Mouse (Mus musculus) monocyte, adult 2 months (primary cell): ENCODE results near the gene 9130213A22Rik.
"Not testable (repeated sequence)": the region's sequence is repeated elsewhere in the genome, so short reads cannot be mapped to it uniquely, and the experiment has no call there.

Experiments
- DNase-seq, 2 experiments: peaks; one replicate each; pipeline ENCODE4 v3.0.0; 2022; ENCODE audit warnings: low spot score in 2 of 2, low read depth in 1 of 2

The 9130213A22Rik gene

DNA sequence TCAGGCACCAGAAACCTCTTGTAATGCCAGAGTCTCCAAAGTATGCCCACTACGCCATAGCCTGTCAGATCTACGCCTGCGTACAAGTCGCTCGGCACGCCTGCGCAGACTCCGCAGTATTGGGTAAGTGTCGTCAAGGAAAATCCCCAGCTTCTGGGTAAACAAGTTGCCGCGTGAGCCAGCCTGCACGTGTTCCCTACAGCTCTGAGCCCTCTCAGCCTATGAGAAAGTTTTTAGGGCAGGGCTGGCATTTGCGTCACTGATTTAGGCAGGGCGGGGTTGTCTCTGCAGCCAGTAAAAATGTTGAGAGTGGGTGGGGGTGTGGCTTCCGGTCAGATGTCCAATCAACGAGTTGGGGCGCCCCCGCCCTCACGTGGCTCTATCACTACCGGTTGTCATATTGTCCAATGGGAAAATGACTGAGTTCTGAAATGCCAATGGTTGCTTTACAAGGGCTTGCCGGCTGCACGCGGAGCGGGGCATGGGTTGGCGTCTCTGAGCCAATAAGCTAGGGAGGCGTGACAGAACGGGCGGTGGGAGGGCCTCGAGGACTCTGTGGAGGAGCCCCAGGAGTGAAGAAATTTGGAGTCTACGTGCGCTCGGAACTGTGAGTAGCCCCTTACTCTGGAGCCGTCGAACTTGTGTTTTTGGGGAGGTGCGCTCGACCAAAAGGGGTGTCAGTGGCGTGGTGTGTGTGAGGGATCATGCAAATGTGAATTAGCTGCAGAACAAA is 27.5 kb downstream of the 9130213A22Rik start, which contains the start of gene Per1:
Gene Per1, plus strand, starts transcription at position 521 of the 733 bp plus-strand sequence.
- DNase-seq: peak; percentile 98 to 100

DNA sequence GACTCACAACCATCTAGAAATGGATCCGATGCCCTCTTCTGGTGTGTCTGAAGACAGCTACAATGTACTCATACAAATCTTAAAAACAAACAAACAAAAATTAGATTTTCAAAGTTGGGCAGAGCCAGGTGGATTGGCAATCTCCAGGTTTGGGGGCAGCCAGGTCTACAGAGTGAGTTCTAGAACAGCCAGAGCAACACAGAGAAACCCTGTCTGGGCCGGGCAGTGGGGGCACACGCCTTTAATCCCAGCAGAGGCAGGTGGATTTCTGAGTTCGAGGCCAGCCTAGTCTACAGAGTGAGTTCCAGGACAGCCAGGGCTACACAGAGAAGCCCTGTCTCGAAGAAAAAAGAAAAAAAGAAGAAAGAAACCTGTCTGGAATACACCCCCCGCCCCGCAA is 28.5 kb downstream of the 9130213A22Rik start:
- not testable (repeated sequence) for DNase-seq

DNA sequence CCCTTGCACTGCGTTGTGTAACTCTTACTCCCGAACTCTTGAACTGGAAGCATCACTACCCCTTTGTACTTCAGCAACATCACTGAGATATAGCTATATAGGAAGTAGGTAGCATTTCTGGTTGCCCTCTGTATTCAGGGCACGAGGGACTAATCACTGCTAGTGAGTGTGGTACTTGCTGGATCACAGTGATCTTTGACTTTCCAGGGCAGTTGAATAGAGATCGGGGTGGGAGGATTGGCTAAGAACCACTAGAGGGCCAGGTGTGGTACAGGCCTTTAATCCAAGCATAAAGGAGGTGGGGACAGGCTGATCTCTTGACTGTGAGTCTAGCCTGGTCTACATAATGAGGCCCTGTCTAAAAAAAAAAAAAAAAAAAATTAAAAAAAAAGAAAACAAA is 29.5 kb downstream of the 9130213A22Rik start:
- no peak for DNase-seq

DNA sequence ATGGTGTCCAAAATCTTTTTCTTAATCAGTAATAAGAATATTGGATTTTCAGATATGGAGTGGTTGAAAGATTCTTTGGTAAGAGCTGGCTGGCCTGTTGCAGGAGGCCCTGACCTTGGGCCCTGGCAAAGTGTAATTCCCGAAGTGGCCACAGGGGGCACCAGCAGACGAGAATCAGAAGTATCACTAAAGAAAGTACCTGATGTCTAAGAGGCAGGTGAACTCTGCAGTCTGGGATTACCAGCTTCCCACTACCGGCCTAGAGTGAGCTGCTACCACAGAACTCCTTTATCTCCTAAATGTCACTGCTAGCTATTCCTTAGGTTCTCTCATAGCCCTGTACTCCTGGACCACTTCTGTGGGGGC is 30.0 kb downstream of the 9130213A22Rik start:
- DNase-seq: peak in 1 of 2 experiments; percentile 83

DNA sequence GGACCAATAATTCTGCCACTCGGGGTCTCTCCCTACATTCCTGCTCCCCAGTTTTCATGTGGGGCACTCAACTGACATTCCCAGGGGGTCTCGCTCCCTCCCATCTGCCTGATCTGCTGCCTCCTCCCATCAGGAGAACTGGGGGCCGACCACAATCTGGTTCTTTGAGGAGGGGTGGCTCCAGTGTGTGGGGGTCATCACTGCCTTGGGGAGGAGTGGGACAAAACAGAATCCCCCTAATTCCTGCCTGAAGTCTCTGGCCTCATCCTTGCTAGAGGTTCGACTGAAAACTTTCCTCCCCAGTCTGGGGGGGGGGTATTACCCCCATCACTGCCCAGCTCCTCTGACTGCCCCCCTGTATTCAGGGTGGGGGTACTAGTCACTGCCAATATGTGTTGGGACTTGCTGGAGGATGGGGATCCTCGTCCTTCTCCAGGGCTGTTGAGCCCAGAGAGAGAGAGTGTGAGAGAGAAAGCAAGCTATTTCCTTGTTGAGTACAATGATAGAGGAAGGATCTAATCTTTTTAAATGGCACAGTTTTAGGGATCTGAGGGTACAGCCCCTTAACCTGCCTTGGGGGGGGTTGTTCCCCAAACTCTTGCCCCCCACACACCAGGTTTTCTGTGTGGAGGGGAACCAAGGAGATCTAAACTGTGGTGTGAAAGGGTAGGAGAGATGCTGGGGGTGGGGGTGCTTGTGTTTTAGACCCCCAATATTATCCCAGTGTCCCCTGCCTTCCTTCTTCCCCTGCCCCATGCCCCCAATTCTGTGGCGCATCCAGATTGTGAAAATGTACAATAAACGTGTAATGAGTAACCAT is 30.6 kb downstream of the 9130213A22Rik start:
- DNase-seq: no peak

GRCm38 (mm10) chr11:69090367-69090766 is 32.0 kb downstream of the 9130213A22Rik start:
- DNase-seq: no peak

GRCm38 (mm10) chr11:69089616-69090290 is 32.6 kb downstream of the 9130213A22Rik start:
- no peak for DNase-seq

DNA sequence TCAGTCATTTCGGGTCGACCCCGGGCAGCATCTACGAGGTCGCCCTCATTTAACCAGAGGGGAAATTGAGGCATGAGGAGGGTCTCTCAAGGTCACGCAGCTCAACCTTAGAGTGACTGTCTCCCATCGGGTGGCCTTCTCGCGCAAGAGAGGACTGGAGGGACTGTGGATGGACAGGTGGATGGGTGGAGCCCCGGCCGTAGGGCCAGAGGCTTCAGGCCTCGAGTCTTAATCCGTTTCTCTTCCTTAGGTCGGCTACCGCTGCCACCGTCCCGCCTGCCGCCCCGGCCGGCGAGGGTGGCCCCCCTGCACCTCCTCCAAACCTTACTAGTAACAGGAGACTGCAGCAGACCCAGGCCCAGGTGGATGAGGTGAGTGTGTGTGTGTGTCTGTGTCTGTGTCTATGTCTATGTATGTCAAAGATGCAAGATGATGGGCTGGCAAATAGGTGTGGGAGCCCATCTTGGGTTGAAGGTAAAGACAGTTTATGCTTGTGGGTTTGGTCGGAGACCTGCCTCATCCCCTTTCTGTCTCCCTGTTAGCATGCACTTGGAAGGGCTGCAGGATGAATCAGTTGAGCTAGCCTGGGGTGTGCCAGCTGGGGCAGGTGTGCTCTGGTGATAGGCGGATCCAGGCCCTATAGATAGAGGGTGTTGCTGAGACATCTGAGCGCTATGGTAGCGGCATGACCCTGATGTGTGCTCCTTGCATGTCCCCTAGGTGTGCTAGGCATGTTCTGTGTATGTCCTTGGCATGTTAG is 33.4 kb downstream of the 9130213A22Rik start:
- no peak for DNase-seq

- peak; percentile 51 to 82 for DNase-seq
These were observed 34.1 kb downstream of the 9130213A22Rik start, which contains the start of gene Vamp2 for GRCm38 (mm10) chr11:69088103-69088855. TSS of gene Vamp2 (plus strand) at chr11:69088490.

DNA sequence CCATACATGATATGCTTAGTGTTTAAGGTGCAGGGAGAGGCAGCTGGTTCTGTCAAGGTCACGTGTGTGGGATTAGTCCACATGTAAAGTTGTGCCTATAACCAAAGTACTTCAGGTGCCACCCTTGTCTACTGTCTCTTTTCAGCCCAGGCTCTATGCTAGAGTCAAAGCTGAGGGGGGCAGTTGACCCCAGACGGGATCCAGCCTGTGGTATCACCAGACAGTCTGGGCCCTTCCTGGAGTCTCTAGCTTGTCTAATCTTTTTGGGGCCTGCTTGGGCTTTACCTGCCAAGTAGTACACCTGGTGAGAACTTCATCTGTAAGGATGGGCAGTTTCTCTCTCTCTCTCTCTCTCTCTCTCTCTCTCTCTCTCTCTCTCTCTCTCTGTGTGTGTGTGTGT is 34.8 kb downstream of the 9130213A22Rik start:
- DNase-seq: no peak

DNA sequence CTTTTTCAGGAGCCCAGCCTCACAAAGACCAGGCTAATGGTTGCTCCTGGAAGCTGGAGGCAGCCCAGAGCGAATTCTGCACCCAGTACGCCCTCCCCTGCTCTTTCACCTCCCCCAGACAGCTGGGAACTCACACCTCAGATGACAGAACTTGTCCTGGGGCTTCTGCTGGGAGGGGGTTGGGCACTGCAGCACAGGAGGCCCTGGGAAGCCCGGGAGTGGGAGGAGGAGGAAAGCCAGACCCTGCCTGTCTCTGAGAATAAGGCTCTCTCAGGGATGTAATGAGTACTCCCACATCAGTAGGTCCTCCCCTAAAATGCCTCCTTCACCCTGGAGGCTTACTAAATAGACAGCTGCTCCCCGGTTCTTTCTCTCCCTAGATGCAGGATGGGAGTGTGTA is 35.3 kb downstream of the 9130213A22Rik start:
- no peak for DNase-seq

DNA sequence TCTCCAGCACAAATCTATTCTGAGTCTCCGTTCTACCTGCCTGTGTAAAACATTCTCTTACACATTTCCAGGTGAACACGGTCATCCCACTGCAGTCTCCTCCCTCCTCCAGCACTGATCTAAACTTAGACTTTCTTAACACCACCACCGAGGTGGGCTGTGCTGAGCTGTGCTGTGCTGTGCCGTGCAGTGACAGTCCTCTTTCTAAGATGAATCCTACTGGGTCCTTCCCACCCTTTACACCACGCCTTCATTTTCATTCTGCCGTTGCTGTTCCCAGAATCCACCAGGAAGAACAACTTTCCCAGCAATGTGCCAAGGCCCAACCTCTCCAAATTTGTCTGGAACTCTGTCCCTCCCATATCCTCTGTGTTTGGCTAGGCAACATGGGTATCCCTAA is 36.0 kb downstream of the 9130213A22Rik start:
- no peak for DNase-seq

- no peak for DNase-seq
These were observed 36.8 kb downstream of the 9130213A22Rik start for GRCm38 (mm10) chr11:69085608-69086007.

- DNase-seq: no peak
These were observed 40.8 kb downstream of the 9130213A22Rik start for GRCm38 (mm10) chr11:69081613-69082012.

- DNase-seq: no peak
These were observed 41.5 kb downstream of the 9130213A22Rik start for GRCm38 (mm10) chr11:69080855-69081222.

- no peak for DNase-seq
These were observed 42.1 kb downstream of the 9130213A22Rik start for GRCm38 (mm10) chr11:69080102-69080854.

DNA sequence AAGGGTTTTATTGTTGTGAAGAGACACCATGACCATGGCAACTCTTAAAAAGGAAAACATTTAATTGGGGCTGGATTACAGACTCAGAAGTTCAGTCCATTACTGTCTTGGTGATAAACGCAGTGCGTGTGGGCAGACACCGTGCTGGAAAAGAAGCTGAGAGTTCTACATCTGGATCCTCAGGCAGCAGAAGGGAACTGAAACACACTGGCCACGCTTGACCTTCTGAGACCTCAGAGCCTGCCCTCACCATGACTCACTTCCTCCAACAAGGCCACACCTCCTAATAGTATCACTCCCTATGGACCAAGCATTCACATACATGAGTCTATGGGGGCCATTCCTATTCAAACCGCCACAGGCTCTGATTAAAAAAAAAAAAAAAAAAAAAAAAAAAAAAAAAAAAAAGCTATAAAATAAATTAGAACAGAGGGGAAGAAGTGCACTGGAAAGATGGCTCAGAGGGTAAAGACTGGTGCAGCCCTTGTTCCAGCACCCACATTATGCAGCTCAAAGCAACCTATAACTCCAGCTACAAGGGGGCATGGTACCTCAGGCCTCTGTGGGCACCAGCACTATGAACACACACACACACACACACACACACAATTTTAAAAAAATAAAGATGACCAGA is 43.5 kb downstream of the 9130213A22Rik start:
- peak in 1 of 2 experiments; percentile 55 for DNase-seq

DNA sequence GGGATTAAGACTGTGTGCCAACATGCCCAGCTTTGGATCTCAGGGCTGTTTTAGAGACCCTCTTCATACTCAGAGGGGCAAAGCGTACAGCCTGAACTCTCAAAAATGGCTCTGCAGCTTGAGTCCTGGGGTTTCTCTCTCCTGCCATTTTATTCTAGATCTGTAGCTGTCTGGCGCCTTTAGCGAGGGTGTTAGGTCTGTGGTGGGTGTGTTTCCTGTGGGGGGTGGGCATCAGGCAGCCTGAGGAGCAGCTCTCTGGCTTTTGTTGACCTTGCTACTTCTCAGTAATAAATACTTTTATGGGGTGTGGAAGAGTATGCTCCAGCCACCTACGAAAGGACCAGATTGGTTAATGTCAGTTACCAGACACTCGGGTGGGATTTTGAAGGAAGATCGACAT is 44.3 kb downstream of the 9130213A22Rik start:
- DNase-seq: no peak

GRCm38 (mm10) chr11:69077316-69077715 is 45.1 kb downstream of the 9130213A22Rik start:
- no peak for DNase-seq
